23 mouse cellular contexts compared by ENCODE assay signal in genomic region chr19:46311341-46311740, GRCm38 (mm10). TPM values are rescaled to one million over a fixed set of nuclear protein-coding genes. Genes with fewer than 3 reads are reported as not detected.
A peak's percentile ranks its signal among the peaks of the same experiment; 100 is the strongest.
DNase-seq lines count a peak whose midpoint lies in the region; ATAC-seq lines count a peak whose summit lies in the region.
"Had no signal": no experiment of that assay in that cellular context is flagged by ENCODE, and none has a peak within 500 bp of the region (broad histone marks: within the 10 kb centered on the region; RNA-seq: fewer than 3 reads in every experiment).

No protein-coding gene starts in this region.

- no peak for ATAC-seq in forebrain, embryonic 11.5 days (replicated peaks; ENCODE audit: low FRiP score)
- no peak for ATAC-seq in forebrain, embryonic 14.5 days
- ATAC-seq: forebrain, embryonic 15.5 days; inflammation-experienced regulatory T-cells, adult 6 months had no signal

- H3K9me3 ChIP-seq in forebrain, embryonic 11.5 days (ENCODE audit: control insufficient read depth, low read length) = no peaks in the 10 kb centered on the region
- no peaks in the 10 kb centered on the region for H3K9me3 ChIP-seq in forebrain, embryonic 14.5 days (replicated peaks; ENCODE audit: control insufficient read depth, low read length)
- H3K9me3 ChIP-seq: forebrain, embryonic 15.5 days; heart, embryonic 13.5 days; hindbrain, embryonic 13.5 days; liver, embryonic 15.5 days; lung, embryonic 15.5 days; neural tube, embryonic 12.5 days; stomach, embryonic 15.5 days had no signal

- H3K9ac ChIP-seq in forebrain, embryonic 11.5 days (ENCODE audit: low read length) = no peak overlapping the region
- no peak overlapping the region for H3K9ac ChIP-seq in forebrain, embryonic 14.5 days (ENCODE audit: low read length)
- H3K9ac ChIP-seq: forebrain, embryonic 15.5 days; heart, embryonic 13.5 days; hindbrain, embryonic 13.5 days; liver, embryonic 15.5 days; lung, embryonic 15.5 days; neural tube, embryonic 12.5 days; stomach, embryonic 15.5 days had no signal

- H3K4me1 ChIP-seq in forebrain, embryonic 11.5 days (replicated peaks; ENCODE audit: control insufficient read depth, insufficient read depth, low read length) = 0 out of 2 replicates have a peak, but pooled peaks cover 3% of the 10 kb centered on the region
- no peaks in the 10 kb centered on the region for H3K4me1 ChIP-seq in forebrain, embryonic 14.5 days (ENCODE audit: control insufficient read depth, insufficient read depth, low read length)

- WGBS in forebrain, embryonic 11.5 days = 86% methylated on average over 9 of the region's 9 CpGs
- 91% methylated on average over 9 of the region's 9 CpGs for WGBS in forebrain, embryonic 14.5 days

- H3K27me3 ChIP-seq in forebrain, embryonic 11.5 days (ENCODE audit: control insufficient read depth, insufficient read depth, low read length) = peaks cover 55% of the 10 kb centered on the region
- peaks cover 32% of the 10 kb centered on the region for H3K27me3 ChIP-seq in forebrain, embryonic 14.5 days (replicated peaks; ENCODE audit: control insufficient read depth, insufficient read depth, low read length)

- H3K4me3 ChIP-seq in forebrain, embryonic 11.5 days (ENCODE audit: low read depth, low read length) = no peak overlapping the region
- H3K4me3 ChIP-seq in forebrain, embryonic 14.5 days (ENCODE audit: low read depth, low read length) = no peak overlapping the region
- H3K4me3 ChIP-seq: forebrain, embryonic 15.5 days; heart, embryonic 13.5 days; hindbrain, embryonic 13.5 days; liver, embryonic 15.5 days; lung, embryonic 15.5 days; neural tube, embryonic 12.5 days; stomach, embryonic 15.5 days had no signal

- DNase-seq in adrenal gland, adult (ENCODE audit: inconsistent age in 2 of 2, low spot score in 1 of 2) = peak; percentile 5 to 31
- DNase-seq in adrenal gland, adult 8-10 months = no peak
- DNase-seq in forebrain, embryonic 11.5 days (ENCODE audit: low spot score) = peak; percentile 43
- no peak for DNase-seq in forebrain, embryonic 14.5 days (ENCODE audit: low spot score)
- DNase-seq in layer of hippocampus, postnatal 10 days (ENCODE audit: low spot score in 2 of 2) = peak; percentile 6 to 14
- no peak for DNase-seq in layer of hippocampus, adult 9-11 months
- DNase-seq in urinary bladder, adult 2 months (ENCODE audit: low spot score) = peak; percentile 19
- DNase-seq in urinary bladder, postnatal 36 days (ENCODE audit: low spot score in 2 of 2) = no peak
- DNase-seq: adrenal gland, postnatal 25 days; embryo, embryonic 11 days; heart, adult 18-20 months; heart, postnatal 14 days; kidney, adult 18-20 months; lung, postnatal 36 days; midbrain, embryonic 14.5 days had no signal

- no peak overlapping the region for H3K4me2 ChIP-seq in forebrain, embryonic 11.5 days (ENCODE audit: low read depth, low read length, severe bottlenecking)
- H3K4me2 ChIP-seq in forebrain, embryonic 14.5 days (ENCODE audit: low read length) = no peak overlapping the region
- H3K4me2 ChIP-seq: forebrain, embryonic 15.5 days; heart, embryonic 13.5 days; hindbrain, embryonic 13.5 days; liver, embryonic 15.5 days; lung, embryonic 15.5 days; neural tube, embryonic 12.5 days; stomach, embryonic 15.5 days had no signal

- H3K27ac ChIP-seq in forebrain, embryonic 11.5 days (ENCODE audit: low read depth, low read length) = no peak overlapping the region
- H3K27ac ChIP-seq in forebrain, embryonic 14.5 days (ENCODE audit: low read depth, low read length) = no peak overlapping the region
- H3K27ac ChIP-seq: forebrain, embryonic 15.5 days; heart, embryonic 13.5 days; hindbrain, embryonic 13.5 days; lung, embryonic 15.5 days; neural tube, embryonic 12.5 days; stomach, embryonic 15.5 days had no signal

- no peaks in the 10 kb centered on the region for H3K36me3 ChIP-seq in forebrain, embryonic 11.5 days (ENCODE audit: control insufficient read depth, insufficient read depth, low read length)
- peaks cover 14% of the 10 kb centered on the region; the same call in 1 of the 2 replicates for H3K36me3 ChIP-seq in forebrain, embryonic 14.5 days (ENCODE audit: control insufficient read depth, insufficient read depth, low read length)

RNA-seq across cellular contexts. Expression of gene Nfkb2, which starts 7.2 kb away (rescaled TPM):
- 10 to 100 TPM; 35.6 to 40.1 (median 37.3) TPM for total RNA-seq in adrenal gland, adult 8-10 months (2022)
- 4.1 and 4.2 TPM in 2 replicates for polyA plus RNA-seq in forebrain, embryonic 11.5 days (2014; fragmentation: Nextera tagmentation; extraction: Ambion mirVana)
- polyA plus RNA-seq in forebrain, embryonic 14.5 days (2014; fragmentation: Nextera tagmentation; extraction: Ambion mirVana) = 1.4 and 1.6 TPM in 2 replicates
- 1 to 10 TPM; 3.1 to 3.2 TPM for total RNA-seq in layer of hippocampus, postnatal 10 days (2021)
- polyA plus RNA-seq in urinary bladder, adult 2 months (2012; rRNA removed) = 23.0 and 24.7 TPM in 2 replicates

RNA-seq across cellular contexts. Expression of gene Psd, which starts 15.6 kb away (rescaled TPM):
- 10 to 100 TPM in 3 of 4 experiments, 1 to 10 TPM in 1; 7.9 to 14.9 (median 13.1) TPM for total RNA-seq in adrenal gland, adult 8-10 months (2022)
- 10.7 and 11.3 TPM in 2 replicates for polyA plus RNA-seq in forebrain, embryonic 11.5 days (2014; fragmentation: Nextera tagmentation; extraction: Ambion mirVana)
- 68.7 and 83.0 TPM in 2 replicates for polyA plus RNA-seq in forebrain, embryonic 14.5 days (2014; fragmentation: Nextera tagmentation; extraction: Ambion mirVana)
- 100 to 1,000 TPM; 686 to 714 TPM for total RNA-seq in layer of hippocampus, postnatal 10 days (2021)
- 156 and 191 TPM in 2 replicates for polyA plus RNA-seq in urinary bladder, adult 2 months (2012; rRNA removed)

RNA-seq across cellular contexts. Expression of gene Fbxl15, which starts 16.6 kb away (rescaled TPM):
- total RNA-seq in adrenal gland, adult 8-10 months (2022) = 10 to 100 TPM; 11.9 to 16.2 (median 13.2) TPM
- polyA plus RNA-seq in forebrain, embryonic 11.5 days (2014; fragmentation: Nextera tagmentation; extraction: Ambion mirVana) = 22.5 and 25.8 TPM in 2 replicates
- polyA plus RNA-seq in forebrain, embryonic 14.5 days (2014; fragmentation: Nextera tagmentation; extraction: Ambion mirVana) = 42.6 and 43.1 TPM in 2 replicates
- 10 to 100 TPM; 30.2 to 33.6 TPM for total RNA-seq in layer of hippocampus, postnatal 10 days (2021)
- polyA plus RNA-seq in urinary bladder, adult 2 months (2012; rRNA removed) = 11.0 and 11.7 TPM in 2 replicates

RNA-seq across cellular contexts. Expression of gene Cuedc2, which starts 27.2 kb away (rescaled TPM):
- total RNA-seq in adrenal gland, adult 8-10 months (2022) = 100 to 1,000 TPM in 2 of 4 experiments, 10 to 100 TPM in 2; 77.2 to 109 (median 89.6) TPM
- polyA plus RNA-seq in forebrain, embryonic 11.5 days (2014; fragmentation: Nextera tagmentation; extraction: Ambion mirVana) = 217 and 242 TPM in 2 replicates
- 402 and 405 TPM in 2 replicates for polyA plus RNA-seq in forebrain, embryonic 14.5 days (2014; fragmentation: Nextera tagmentation; extraction: Ambion mirVana)
- 100 to 1,000 TPM; 173 to 178 TPM for total RNA-seq in layer of hippocampus, postnatal 10 days (2021)
- polyA plus RNA-seq in urinary bladder, adult 2 months (2012; rRNA removed) = 114 and 120 TPM in 2 replicates

RNA-seq across cellular contexts. Expression of gene Mfsd13a, which starts 29.6 kb away (rescaled TPM):
- total RNA-seq in adrenal gland, adult 8-10 months (2022) = 10 to 100 TPM; 11.7 to 21.1 (median 16.6) TPM
- 7.9 and 8.6 TPM in 2 replicates for polyA plus RNA-seq in forebrain, embryonic 11.5 days (2014; fragmentation: Nextera tagmentation; extraction: Ambion mirVana)
- polyA plus RNA-seq in forebrain, embryonic 14.5 days (2014; fragmentation: Nextera tagmentation; extraction: Ambion mirVana) = 7.2 TPM in 2 replicates
- total RNA-seq in layer of hippocampus, postnatal 10 days (2021) = 10 to 100 TPM; 24.4 to 26.4 TPM
- 4.8 and 5.2 TPM in 2 replicates for polyA plus RNA-seq in urinary bladder, adult 2 months (2012; rRNA removed)

Comparison
In these comparisons a context has a peak if more than half of its experiments do, and no peak if none do; other contexts are left out.
1. DNase-seq: peak in adrenal gland, adult (2 of 2), forebrain, embryonic 11.5 days (single experiment), layer of hippocampus, postnatal 10 days (2 of 2) and urinary bladder, adult 2 months (single experiment); none in adrenal gland, adult 8-10 months (single experiment), forebrain, embryonic 14.5 days (single experiment), layer of hippocampus, adult 9-11 months (single experiment) and urinary bladder, postnatal 36 days (0 of 2).